Mouse (Mus musculus) liver, adult 2 months (tissue): ENCODE data around the gene Kif26b.

Experiments used
- CTCF ChIP-seq: fragments of 200-500 bp; IDR thresholded peaks from 2 replicates; pipeline ENCODE4 v1.5.1; 2011; ENCODE audit warnings: low read depth, low read length, control low read depth
- POLR2A ChIP-seq: fragments of 200-500 bp; IDR thresholded peaks from 2 replicates; pipeline ENCODE4 v1.6.1; 2011; ENCODE audit warnings: low read length, control low read depth; ENCODE audit not compliant: insufficient read depth; ENCODE audit errors: extremely low read depth

DNA sequence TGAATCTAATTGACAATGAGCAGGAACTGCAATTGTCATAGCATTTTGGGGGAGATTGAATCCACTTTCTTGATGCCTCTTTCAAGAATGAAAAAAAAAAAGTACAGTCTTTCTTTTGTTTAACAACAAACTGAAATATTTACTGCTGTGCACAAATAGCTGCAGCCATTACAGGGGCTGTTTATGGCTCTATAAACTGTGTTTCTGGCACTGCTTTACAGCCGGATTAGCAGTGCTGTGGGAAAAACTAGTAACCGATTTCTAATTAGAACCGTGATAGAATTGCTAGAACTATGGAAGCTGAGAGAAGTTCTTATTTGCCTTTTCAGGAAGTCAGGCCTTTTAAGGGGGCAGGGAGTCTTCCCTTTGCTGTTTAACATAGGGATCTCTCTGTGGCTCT, 342.1 kb downstream of the Kif26b start:
- TF ChIP-seq CTCF = no peak
- TF ChIP-seq POLR2A = no peak
